Mouse (Mus musculus): ENCODE data around the gene Arhgap5. TPM values are rescaled to one million over a fixed set of nuclear protein-coding genes. Genes with fewer than 3 reads are reported as not detected.

Gene Arhgap5
- polyA plus RNA-seq, 1 experiment from 2014 or later: 15.1 TPM

DNA sequence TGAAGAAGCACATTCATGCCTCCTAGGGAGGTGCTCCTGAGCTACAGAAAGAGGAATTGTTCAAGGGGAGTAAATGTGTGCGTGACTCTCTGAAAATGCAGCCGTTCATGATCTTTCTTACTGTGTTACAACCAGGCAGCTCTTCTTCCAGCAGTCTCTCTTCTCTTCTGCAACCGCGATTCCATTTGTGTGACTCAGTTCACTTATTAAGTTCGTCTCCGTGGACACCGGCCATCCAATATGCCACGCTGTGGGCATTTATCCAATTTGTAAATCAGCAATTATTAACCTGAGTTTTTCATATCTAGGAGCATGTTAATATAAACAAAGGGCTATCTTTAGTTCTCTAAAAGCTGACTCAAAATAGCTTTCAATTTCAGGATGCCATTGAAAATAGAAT lies 25.2 kb upstream of the Arhgap5 start:
- H3K9me3 ChIP-seq (ENCODE audit: low read length): no peaks in the 10 kb centered on the region
- no peak overlapping the region for H3K9ac ChIP-seq (replicated peaks)
- TF ChIP-seq EP300 (IDR thresholded peaks at IDR 0.05; ENCODE audit: low read depth): no peak
- no peak for TF ChIP-seq CTCF (IDR thresholded peaks at IDR 0.05; ENCODE audit: low read depth)
- no peaks in the 10 kb centered on the region for H3K36me3 ChIP-seq (replicated peaks; ENCODE audit: insufficient read depth, low read length)
- no peaks in the 10 kb centered on the region for H3K27me3 ChIP-seq (ENCODE audit: insufficient read depth, low read length)
- no peak for DNase-seq
- ATAC-seq: no peak
- H3K4me3 ChIP-seq (ENCODE audit: low read depth, low read length): no peak overlapping the region
- no peak overlapping the region for H3K4me2 ChIP-seq (ENCODE audit: low read depth, low read length)
- 83% methylated on average over 8 of the region's 8 CpGs for WGBS (ENCODE audit: insufficient replicate concordance)
- H3K4me1 ChIP-seq (ENCODE audit: insufficient read depth): 0 out of 2 replicates have a peak, but pooled peaks cover 10% of the 10 kb centered on the region
- no peak overlapping the region for H3K27ac ChIP-seq (ENCODE audit: low read depth)

GRCm38 (mm10) chr12:52479323-52479722 lies 24.4 kb upstream of the Arhgap5 start:
- no peak for DNase-seq
- no peak for ATAC-seq
- TF ChIP-seq EP300 (IDR thresholded peaks at IDR 0.05; ENCODE audit: low read depth): no peak
- no peak for TF ChIP-seq CTCF (IDR thresholded peaks at IDR 0.05; ENCODE audit: low read depth)
- no peak overlapping the region for H3K27ac ChIP-seq (ENCODE audit: low read depth)
- H3K4me2 ChIP-seq (ENCODE audit: low read depth, low read length): no peak overlapping the region
- H3K36me3 ChIP-seq (replicated peaks; ENCODE audit: insufficient read depth, low read length): no peaks in the 10 kb centered on the region
- H3K9me3 ChIP-seq (ENCODE audit: low read length): no peaks in the 10 kb centered on the region
- no peak overlapping the region for H3K9ac ChIP-seq (replicated peaks)
- H3K27me3 ChIP-seq (ENCODE audit: insufficient read depth, low read length): no peaks in the 10 kb centered on the region
- H3K4me1 ChIP-seq (ENCODE audit: insufficient read depth): 0 out of 2 replicates have a peak, but pooled peaks cover 5% of the 10 kb centered on the region
- WGBS (ENCODE audit: insufficient replicate concordance): 61% methylated on average over 6 of the region's 6 CpGs
- no peak overlapping the region for H3K4me3 ChIP-seq (ENCODE audit: low read depth, low read length)

- no peak for TF ChIP-seq CTCF (IDR thresholded peaks at IDR 0.05; ENCODE audit: low read depth)
- TF ChIP-seq EP300 (IDR thresholded peaks at IDR 0.05; ENCODE audit: low read depth): no peak
- 77% methylated on average over 9 of the region's 9 CpGs for WGBS (ENCODE audit: insufficient replicate concordance)
- Histone ChIP-seq H3K9ac (replicated peaks) (no peak overlapping the region), H3K27me3 (ENCODE audit: insufficient read depth, low read length) (no peaks in the 10 kb centered on the region), H3K4me2 (ENCODE audit: low read depth, low read length) (no peak overlapping the region), H3K9me3 (ENCODE audit: low read length) (no peaks in the 10 kb centered on the region), H3K4me3 (ENCODE audit: low read depth, low read length) (no peak overlapping the region), H3K27ac (ENCODE audit: low read depth) (no peak overlapping the region), H3K4me1 (ENCODE audit: insufficient read depth) (0 out of 2 replicates have a peak, but pooled peaks cover 2% of the 10 kb centered on the region), H3K36me3 (replicated peaks; ENCODE audit: insufficient read depth, low read length) (no peaks in the 10 kb centered on the region)
- ATAC-seq: no peak
- DNase-seq: no peak
Measured at GRCm38 (mm10) chr12:52480851-52481250, 22.9 kb upstream of the Arhgap5 start.

GRCm38 (mm10) chr12:52481969-52482550 lies 21.7 kb upstream of the Arhgap5 start:
- TF ChIP-seq EP300 (IDR thresholded peaks at IDR 0.05; ENCODE audit: low read depth) (no peak), CTCF (IDR thresholded peaks at IDR 0.05; ENCODE audit: low read depth) (no peak)
- H3K36me3 ChIP-seq (replicated peaks; ENCODE audit: insufficient read depth, low read length): no peaks in the 10 kb centered on the region
- H3K27me3 ChIP-seq (ENCODE audit: insufficient read depth, low read length): no peaks in the 10 kb centered on the region
- no peak overlapping the region for H3K4me3 ChIP-seq (ENCODE audit: low read depth, low read length)
- H3K9ac ChIP-seq (replicated peaks): no peak overlapping the region
- no peaks in the 10 kb centered on the region for H3K9me3 ChIP-seq (ENCODE audit: low read length)
- DNase-seq (no peak), ATAC-seq (no peak)
- 0 out of 2 replicates have a peak, but pooled peaks cover 2% of the 10 kb centered on the region for H3K4me1 ChIP-seq (ENCODE audit: insufficient read depth)
- WGBS (ENCODE audit: insufficient replicate concordance): 57% methylated on average over 5 of the region's 5 CpGs
- no peak overlapping the region for H3K4me2 ChIP-seq (ENCODE audit: low read depth, low read length)
- no peak overlapping the region for H3K27ac ChIP-seq (ENCODE audit: low read depth)

- 94% methylated on average over 9 of the region's 9 CpGs for WGBS (ENCODE audit: insufficient replicate concordance)
- 0 out of 2 replicates have a peak, but pooled peaks cover 2% of the 10 kb centered on the region for H3K4me1 ChIP-seq (ENCODE audit: insufficient read depth)
- H3K36me3 ChIP-seq (replicated peaks; ENCODE audit: insufficient read depth, low read length): no peaks in the 10 kb centered on the region
- TF ChIP-seq CTCF (IDR thresholded peaks at IDR 0.05; ENCODE audit: low read depth): no peak
- TF ChIP-seq EP300 (IDR thresholded peaks at IDR 0.05; ENCODE audit: low read depth): no peak
- no peaks in the 10 kb centered on the region for H3K27me3 ChIP-seq (ENCODE audit: insufficient read depth, low read length)
- no peak overlapping the region for H3K4me2 ChIP-seq (ENCODE audit: low read depth, low read length)
- no peak overlapping the region for H3K27ac ChIP-seq (ENCODE audit: low read depth)
- no peak for DNase-seq
- no peak overlapping the region for H3K9ac ChIP-seq (replicated peaks)
- no peak overlapping the region for H3K4me3 ChIP-seq (ENCODE audit: low read depth, low read length)
- no peak for ATAC-seq
- H3K9me3 ChIP-seq (ENCODE audit: low read length): no peaks in the 10 kb centered on the region
Measured at GRCm38 (mm10) chr12:52483219-52483618, 20.6 kb upstream of the Arhgap5 start.

GRCm38 (mm10) chr12:52488266-52488975 lies 15.4 kb upstream of the Arhgap5 start:
- H3K4me3 ChIP-seq (ENCODE audit: low read depth, low read length): no peak overlapping the region
- H3K9ac ChIP-seq (replicated peaks): no peak overlapping the region
- TF ChIP-seq EP300 (IDR thresholded peaks at IDR 0.05; ENCODE audit: low read depth) (no peak), CTCF (IDR thresholded peaks at IDR 0.05; ENCODE audit: low read depth) (no peak)
- H3K36me3 ChIP-seq (replicated peaks; ENCODE audit: insufficient read depth, low read length): no peaks in the 10 kb centered on the region
- H3K4me1 ChIP-seq (ENCODE audit: insufficient read depth): no peaks in the 10 kb centered on the region
- no peaks in the 10 kb centered on the region for H3K27me3 ChIP-seq (ENCODE audit: insufficient read depth, low read length)
- 55% methylated on average over 15 of the region's 15 CpGs for WGBS (ENCODE audit: insufficient replicate concordance)
- H3K27ac ChIP-seq (ENCODE audit: low read depth): no peak overlapping the region
- H3K9me3 ChIP-seq (ENCODE audit: low read length): no peaks in the 10 kb centered on the region
- DNase-seq (no peak), ATAC-seq (no peak)
- no peak overlapping the region for H3K4me2 ChIP-seq (ENCODE audit: low read depth, low read length)
